Mouse (Mus musculus) cerebellum, adult 18-20 months (tissue): ENCODE results near the gene Tiam1.

Source experiments
- DNase-seq, 2 experiments: peaks; one replicate each; pipeline ENCODE4 v3.0.0; 2021

The Tiam1 gene

DNA sequence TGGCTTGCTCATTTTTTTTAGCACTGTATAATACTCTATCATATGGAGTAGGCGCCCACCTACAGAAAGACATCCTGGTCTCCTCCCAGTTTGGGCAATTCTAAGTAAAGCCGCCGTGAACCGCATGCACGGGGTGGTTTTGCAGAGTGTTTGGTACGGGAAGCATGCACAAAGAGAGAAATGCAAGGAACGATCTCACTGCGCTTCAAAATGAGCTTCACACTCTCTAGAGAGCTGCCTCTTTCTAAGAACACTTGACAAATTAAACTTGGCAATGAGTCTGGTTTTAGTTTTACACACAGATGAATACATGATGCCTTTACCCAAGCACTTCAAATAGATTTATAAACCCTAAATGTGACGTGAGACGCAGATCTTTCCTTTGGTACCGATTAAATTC lies 196.8 kb downstream of the Tiam1 start:
- DNase-seq: no peak

- DNase-seq: no peak
Observed at GRCm38 (mm10) chr16:89944604-89945283, 198.8 kb downstream of the Tiam1 start.

GRCm38 (mm10) chr16:89944050-89944449 lies 199.5 kb downstream of the Tiam1 start:
- no peak for DNase-seq

GRCm38 (mm10) chr16:89943267-89943971 lies 200.2 kb downstream of the Tiam1 start:
- peak in 1 of 2 experiments; percentile 38 for DNase-seq

DNA sequence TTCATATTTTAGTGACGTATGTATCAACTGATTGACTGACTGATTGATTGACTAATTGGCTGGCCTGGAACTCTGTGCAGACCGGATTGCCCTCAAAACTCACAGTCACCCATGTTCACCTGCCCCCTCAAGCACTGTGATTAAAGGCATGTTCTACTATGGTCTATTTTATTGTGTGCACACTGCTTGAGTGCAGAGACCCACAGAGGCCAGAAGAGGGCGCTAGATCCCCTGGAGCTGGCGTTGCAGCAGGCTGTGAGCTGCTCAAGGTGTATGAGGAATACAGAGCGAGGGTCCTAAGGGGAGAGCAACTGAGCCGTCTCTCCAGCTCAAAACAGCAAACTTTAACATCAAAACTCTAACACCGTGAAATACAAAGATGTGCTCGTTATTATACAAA lies 202.9 kb downstream of the Tiam1 start:
- DNase-seq: no peak

- DNase-seq: no peak
Observed at GRCm38 (mm10) chr16:89938277-89938676, 205.3 kb downstream of the Tiam1 start.

GRCm38 (mm10) chr16:89936571-89936970 lies 207.0 kb downstream of the Tiam1 start:
- DNase-seq: no peak

DNA sequence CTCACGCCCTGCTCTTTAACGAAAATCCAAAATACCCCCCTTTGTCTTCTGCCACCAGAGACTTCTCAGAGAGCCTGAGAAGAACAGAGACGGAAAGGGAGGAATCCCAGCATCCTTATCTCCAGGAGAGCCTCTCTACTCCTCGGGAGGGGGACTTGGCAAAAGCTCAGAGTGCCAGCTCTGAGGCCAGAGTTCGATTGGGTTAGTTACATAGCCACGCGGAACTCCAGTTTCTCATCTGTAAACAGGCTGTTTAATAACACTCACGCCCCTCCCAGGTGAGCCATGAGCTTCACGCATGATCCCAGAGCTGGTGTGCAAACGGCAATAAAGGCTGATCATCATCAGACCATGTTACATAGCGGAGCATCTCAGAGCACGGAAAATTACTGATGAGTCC lies 208.2 kb downstream of the Tiam1 start:
- DNase-seq: peak in 1 of 2 experiments; percentile 58

GRCm38 (mm10) chr16:89934616-89935015 lies 209.0 kb downstream of the Tiam1 start:
- no peak for DNase-seq

DNA sequence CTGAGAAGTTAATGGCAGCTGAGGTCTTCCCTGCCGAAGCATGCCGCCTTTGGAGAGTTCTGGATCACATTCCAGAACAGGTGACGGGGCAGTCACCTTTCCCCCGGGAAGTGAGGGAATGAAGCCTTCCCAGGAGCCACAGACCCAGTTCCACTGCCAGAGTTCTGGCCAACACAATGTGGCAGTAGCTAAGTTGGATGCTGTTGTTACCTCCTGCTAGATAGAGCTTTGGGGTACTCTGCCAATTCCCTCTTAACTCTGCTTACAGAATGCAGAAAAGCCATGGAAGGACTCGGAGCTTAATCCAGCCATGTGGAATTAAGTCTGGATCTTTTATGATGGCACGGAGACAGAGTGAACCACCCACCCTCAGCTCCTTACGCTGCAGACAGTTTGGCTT lies 209.6 kb downstream of the Tiam1 start:
- DNase-seq: peak in 1 of 2 experiments; percentile 70

DNA sequence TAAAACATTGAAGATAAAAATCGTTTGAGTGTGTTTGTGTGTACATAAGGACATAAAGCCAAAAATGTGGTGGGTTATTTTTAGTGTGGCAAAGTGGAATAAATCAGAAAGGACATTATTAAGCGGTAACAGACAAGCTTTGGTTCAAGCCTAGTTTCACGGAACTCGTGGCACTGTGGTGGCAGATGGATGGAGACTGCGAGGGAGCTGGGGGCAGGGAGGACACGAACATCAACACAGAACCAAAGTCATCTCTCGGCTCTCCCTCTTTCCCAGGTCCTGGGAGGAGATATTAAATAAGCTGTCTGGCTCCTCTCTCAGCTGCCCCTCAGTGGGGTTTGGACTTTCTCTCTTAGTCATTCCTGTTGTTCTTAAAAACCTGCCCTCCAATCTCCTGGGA lies 215.0 kb downstream of the Tiam1 start:
- peak in 1 of 2 experiments; percentile 69 for DNase-seq

GRCm38 (mm10) chr16:89924249-89924890 lies 219.2 kb downstream of the Tiam1 start:
- DNase-seq: peak; percentile 73 to 77

DNA sequence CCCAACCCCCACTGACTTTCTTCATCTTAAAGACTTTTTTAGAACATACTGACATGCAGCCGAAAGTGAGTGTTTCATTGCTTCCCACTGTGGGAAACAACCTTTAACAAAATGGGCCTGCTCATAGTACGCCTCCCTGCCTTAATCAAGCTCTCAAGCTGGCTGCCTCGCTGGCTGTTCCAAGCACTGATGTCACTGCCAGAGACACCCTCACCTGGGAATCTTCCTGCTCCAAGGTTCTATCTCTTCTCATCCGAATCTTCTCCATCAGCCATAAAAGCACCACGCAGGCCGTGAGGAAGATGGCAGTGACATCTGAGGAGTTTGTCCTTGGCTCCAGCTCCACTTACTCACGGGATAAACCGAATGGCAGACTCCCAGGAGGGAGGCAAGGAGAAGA lies 220.3 kb downstream of the Tiam1 start:
- peak; percentile 55 to 65 for DNase-seq

DNA sequence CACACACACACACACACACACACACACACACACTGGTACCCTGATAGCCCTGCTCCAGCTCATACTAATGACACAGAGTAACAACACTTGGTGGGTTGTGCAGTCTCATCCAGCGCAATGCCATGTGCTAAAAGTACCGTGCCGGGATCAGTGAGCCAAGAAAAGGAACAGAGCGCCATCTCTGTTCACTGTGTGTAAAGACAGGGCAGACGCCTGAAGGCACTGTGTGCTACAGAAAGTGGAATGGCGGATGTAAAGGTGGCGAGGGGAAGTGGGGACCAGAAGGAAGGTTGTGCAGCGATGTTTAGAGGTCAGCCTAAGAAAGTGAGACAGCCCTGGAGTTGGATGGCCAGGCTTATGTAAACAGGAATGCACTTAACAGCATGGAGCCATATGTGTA lies 221.1 kb downstream of the Tiam1 start:
- peak; percentile 52 to 57 for DNase-seq

DNA sequence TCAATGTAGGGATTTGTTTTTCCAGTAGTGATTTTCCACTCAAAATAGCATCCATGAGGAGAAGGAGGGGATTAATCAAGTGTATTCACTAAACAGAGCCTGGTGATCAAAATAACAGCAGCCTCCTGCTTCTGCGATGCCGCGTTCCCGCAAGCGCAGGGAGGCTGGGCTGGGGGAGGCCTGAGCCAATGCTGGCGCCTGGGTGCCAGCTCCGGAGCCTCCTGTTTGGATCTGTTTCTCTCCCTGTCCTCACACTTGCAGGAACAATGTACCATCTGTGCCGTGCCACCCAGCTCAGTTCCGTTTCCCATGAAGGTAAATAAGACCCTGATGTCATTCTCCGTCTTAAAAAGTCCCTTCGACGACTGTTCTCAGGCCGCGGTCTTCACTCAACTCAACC lies 222.2 kb downstream of the Tiam1 start:
- peak; percentile 83 to 88 for DNase-seq

- DNase-seq: peak in 1 of 2 experiments; percentile 39
Observed at GRCm38 (mm10) chr16:89920417-89920816, 223.2 kb downstream of the Tiam1 start.

GRCm38 (mm10) chr16:89917404-89917803 lies 226.2 kb downstream of the Tiam1 start:
- peak; percentile 63 to 67 for DNase-seq

DNA sequence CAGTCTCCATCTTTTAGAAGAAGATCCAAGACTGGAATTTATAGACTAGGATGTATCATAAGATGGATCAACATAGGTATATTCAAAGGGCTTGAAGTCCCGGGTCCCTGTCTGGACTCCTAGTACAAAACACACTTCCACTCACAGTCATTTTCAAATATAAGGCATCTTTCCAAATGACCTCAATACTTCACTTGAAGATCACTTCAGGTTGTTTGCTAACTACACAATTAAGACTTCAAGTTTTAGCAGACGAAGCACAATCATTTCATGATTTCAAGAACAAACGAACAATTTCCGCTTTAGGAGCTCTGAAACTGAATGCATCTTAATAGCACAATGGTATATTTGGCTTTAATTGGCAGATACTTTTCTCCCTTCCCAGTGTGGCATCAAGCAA lies 228.6 kb downstream of the Tiam1 start:
- DNase-seq: no peak

DNA sequence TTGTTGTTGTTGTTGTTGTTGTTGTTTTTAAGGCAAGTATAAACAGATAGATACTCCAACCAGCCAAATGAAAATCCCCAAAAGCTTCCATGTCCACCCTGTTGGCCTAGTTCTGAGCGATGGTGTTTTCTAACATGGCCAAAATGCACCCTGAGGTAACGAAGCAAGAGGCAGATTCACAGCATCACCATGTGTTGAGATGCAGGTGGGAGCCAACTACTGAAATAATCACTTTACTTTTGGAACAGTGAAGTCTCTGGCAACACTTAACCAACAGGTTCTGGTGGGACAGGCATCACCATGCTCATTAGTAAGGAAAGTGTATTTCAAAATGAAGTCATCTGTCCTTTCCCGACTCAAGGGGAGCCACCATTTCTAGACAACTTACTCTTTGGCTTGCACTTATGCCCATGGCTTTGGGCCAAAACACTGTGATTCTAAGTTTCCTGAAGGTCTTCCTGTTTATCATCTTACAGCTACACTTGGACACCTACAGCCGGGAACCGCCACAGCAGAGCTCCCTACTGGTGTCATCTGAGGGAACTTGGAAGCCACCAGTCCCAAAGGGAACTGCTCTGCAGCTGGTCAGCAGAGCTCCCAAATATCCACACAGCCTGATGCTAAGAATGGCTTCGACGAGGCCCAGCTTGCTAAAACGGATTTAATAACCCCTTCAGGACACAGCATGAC lies 230.7 kb downstream of the Tiam1 start:
- peak in 1 of 2 experiments; percentile 44 for DNase-seq

DNA sequence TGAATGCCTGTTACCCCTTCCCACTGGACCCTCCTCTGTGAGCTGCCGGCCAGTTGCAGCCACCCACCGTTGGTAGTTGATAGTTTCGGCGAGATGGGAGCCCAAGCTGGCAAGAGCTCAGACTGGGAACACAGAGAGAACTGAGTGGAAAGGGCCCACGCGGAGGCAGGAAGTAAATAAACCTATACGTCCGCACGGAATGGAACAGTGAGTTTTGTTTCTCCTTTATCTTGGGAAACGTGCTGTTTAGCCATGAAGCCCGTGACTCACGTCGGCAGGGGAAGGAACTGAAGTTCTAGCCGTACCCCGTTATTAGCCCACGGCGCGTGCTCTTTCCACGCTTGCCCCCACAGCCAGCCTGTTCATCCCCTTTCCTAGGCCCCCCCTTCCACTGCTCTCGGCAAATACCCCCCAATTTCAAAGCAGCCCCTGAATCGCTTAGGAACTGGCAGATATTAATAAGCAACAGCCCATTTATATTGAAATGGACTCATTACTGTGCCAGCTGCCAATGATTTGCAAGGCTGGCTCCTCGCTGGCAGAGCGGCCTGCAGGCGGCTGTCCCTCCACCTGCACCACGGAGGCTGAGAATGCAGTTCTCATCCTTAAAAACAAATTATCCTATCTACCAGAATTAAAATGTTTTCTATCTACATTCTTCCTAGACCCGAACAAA lies 234.0 kb downstream of the Tiam1 start:
- peak; percentile 50 to 63 for DNase-seq

DNA sequence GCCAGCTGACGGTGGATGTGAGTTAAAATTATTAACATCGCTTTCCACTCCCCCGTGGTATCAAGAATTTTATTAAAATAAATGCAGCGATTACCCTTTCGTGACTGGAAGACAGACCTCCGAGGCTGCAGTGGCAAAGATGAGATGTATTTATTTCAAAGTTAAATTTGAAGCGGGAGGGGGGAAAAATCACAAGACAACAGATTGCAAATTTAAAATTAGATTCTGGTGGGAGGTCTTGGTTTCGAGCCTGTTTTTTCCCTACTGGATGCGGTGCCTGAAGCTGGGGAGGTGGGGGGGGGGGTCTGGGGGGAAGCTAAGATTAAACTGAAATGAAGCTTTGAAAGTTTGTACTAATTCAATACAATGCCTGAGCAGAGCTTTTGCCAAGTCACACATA lies 235.9 kb downstream of the Tiam1 start:
- DNase-seq: no peak

- DNase-seq: no peak
Observed at GRCm38 (mm10) chr16:89906909-89907308, 236.7 kb downstream of the Tiam1 start.
